Mouse (Mus musculus) fat pad, adult 2 months (tissue): Measurements from ENCODE around the gene Tubgcp4.
"Not testable (repeated sequence)": the region's sequence is repeated elsewhere in the genome, so short reads cannot be mapped to it uniquely, and the experiment has no call there.

Experiments used
- DNase-seq: peaks from one replicate; pipeline ENCODE4 v3.0.0-alpha.2; 2011; ENCODE audit warnings: low read depth, low spot score; ENCODE audit errors: extremely low read depth

Gene Tubgcp4

DNA sequence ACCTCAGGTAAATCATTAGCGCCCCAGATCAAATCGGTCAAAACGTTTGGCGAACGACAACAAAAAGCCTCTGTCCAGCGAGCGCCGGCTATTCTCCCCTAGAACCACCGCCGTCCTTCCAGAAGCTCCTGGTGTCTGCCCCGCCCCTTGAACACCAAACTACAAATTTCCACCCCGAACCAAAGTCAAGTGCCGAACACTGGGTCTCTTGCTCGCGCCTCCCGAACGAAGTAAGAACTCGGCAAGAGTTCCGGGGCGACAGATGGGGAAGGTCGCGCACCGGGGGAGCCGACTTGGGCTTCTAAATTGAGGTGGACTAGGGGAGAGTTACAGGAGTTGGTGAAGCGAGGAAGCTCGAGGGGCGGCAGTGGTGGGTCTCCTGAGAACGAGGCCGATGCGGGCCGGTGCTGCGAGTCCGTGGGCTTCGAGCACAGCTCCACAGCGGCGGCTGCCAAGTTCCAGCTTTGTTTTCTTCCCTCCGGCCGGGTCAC is at the start of gene Tubgcp4:
TSS of gene Tubgcp4 (plus strand) at position 174 of the 491 bp plus-strand sequence.
- no peak for DNase-seq

DNA sequence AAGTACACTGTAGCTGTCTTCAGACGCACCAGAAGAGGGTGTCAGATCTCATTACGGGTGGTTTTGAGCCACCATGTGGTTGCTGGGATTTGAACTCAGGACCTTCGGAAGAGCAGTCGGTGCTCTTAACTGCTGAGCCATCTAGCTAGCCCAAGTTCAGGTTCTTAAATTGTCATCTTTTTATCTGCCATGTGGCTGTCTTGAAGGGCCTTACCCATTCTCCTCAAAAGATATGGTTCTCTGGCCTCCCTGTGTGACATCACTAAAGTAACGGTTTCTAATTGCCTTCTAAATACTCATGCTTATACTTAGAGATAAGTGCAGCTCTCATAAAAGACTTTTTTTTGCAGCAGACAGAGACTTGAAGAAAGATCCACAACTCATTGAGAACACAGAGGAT is 44.2 kb upstream of the Tubgcp4 start:
- DNase-seq = not testable (repeated sequence)

DNA sequence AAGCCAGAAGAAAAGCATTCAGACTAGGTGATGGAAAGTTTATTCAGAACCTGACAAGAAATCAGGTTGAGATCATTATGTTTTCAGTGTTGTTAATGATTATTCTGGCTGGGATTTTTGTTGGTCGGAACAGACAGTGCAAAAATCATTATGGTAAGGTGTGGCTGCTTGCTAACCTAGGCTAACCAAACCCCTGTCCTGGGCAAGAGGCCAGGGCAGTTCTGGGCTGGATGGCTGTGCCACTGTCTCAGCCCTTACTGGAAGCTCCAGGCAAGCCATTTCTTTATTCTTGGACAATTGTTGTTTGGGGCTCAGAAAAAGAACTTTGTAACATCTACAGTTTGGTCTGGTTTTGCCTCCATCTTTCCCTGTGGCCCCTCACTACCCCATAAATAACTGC is 42.9 kb upstream of the Tubgcp4 start:
- no peak for DNase-seq

DNA sequence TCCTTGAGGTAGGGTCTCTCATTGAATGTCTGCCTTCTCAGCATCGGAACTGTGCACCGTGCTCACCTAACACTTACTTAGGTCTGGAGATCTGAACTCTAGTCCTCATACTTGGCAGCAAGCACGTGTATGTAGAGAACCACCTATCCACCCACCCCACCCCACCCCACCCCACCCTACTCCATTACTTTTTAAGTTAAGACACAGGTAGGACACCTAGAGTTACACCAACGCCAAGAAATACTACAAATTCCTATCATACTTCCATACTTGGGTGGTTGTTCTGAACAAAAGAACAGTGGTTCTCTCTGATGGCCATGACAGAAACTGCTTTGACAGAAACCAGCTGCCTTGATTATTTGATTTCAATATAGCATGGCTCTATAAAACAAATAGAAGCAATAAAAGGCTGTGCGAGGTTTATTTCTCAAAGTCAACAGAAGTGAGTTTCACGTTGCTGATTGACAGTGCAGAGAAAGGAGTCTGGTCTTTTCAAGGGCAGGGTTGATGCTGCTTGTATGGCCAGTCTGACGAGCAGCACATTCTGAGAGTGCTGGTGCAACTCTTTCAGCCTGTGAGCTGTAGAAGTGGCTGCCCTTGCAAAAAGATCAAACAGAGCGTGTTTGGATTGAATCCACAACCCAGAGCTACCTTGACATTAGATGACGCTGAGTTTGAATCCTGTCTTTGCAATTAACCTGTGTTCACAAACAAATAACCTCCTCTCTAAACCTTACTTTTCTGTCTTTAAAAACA is 41.4 kb upstream of the Tubgcp4 start:
- no peak for DNase-seq

- DNase-seq = no peak
Observed at GRCm38 (mm10) chr2:121132822-121133221, 37.6 kb upstream of the Tubgcp4 start.

GRCm38 (mm10) chr2:121137371-121137770 is 33.1 kb upstream of the Tubgcp4 start:
- peak; percentile 58 for DNase-seq

DNA sequence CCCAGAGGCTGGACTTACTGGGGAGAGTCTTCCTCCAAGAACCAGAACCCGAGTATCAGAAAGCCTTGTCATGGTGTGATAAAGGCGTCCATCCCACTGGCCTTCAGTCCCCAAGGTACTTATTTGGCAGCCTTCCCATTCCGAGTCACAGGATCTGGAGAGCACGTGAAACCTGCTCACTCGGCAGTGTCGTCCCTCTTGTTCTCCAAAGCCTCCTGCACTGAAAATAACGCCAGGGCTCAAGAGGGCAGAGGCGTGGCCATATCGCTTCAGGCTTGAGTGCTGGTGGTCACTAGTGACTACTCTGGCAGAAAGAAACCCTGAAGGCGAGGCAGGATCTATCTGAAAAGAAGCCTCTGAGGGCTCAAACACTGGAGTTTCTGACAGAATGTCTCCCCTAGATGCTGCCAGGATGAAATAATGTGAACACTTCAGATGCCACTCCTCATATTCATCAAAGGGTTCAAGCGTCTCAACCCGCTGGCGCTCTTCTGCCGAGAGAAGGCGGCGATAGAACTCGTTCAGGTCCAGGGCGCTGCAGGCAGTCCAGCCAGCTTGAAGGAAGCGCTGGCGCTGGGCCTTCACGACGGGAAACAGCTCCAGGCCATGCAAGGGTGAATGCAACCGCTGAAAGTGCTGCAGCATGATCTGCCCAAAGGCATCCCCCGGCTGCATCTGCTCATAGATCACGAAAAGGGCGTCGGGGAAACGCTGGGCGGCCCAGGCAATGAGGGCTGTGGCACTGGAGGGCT is 31.0 kb upstream of the Tubgcp4 start:
- no peak for DNase-seq

DNA sequence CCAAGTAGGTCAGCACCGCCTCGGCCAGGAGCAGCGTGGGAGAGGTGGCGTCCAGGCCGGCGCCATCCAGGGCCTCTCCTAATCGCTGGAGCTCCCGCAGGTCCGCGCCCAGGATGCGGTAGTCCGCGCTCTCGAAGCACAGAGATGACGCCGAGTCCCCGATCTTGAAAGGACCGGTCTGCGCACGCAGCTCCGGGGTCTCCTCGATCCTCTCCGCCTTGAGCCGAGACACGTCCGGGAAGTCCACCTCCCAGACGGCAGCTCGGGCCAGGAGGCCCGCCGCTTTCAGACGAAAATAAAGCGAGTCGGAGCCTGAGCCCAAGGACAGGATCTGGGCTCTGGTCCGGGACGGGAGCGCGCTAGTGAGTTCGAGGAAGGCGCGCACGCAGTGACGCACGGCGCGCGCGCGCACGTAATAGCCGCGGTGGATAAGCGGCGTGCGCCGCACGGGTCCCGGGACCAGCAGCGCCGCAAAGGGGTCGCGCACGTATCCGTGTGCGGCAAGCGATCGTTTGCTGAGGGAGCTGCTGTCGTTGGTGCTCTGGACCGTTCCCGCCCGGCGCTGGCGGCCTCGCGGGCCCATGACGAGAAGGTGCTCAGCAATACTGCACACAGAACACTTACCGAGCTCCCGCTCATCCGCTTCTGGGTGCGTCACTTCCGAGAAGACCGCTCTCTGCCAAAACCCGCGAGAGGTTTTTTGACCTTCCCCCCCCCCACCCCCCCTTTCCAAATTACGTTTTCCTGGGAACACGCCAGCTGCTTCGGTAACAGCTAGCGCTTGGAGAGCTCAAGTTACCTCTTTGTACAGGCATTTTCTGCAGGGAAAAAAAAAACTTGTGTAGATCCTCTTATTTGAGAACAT is 30.2 kb upstream of the Tubgcp4 start, which contains the start of the genes Adal and Lcmt2:
TSS of gene Adal (plus strand) at position 411 of the 865 bp plus-strand sequence.
TSS of gene Lcmt2 (minus strand) at position 636 of the 865 bp plus-strand sequence.
- no peak for DNase-seq

DNA sequence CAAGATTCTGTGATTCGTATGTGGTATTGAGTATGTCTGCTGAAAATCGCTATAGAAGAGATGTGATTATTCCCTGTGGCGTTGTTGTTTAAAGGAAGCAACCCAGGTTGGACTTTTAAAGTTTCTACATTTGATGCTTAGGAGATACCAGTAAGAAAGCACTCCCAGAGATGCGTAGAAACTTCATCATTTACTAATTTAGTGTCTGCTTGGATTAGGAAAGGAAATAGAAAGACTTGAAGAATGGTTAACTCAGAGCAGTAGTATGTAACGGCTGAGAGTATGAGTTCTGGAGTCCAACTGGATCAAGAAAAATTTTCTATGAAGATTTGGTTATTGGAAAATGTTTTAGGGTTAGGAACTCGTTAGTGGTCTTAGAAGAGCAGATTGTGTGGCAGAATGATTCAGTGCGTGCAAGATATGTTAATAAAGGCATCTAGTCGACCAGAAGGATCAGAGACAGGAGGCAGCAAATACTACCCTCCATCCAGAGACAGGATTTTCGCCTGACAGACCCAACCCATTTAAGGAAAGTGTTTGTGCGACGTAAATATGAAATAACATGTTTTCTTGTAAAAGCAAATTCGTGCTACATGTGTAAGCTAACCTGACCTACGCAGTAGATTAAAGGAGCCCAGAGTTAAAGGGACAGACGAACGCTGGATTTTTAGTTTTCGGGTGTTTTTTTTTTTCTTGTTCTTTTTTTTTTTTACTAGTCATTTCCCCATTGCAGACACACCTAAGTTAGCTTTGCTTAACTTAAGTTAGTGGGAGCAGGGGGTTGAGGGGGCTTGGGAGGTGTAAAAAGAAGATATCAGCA is 29.0 kb upstream of the Tubgcp4 start:
- no peak for DNase-seq

- DNase-seq = no peak
Observed at GRCm38 (mm10) chr2:121142415-121142814, 28.0 kb upstream of the Tubgcp4 start.

- DNase-seq = no peak
Observed at GRCm38 (mm10) chr2:121149679-121150078, 20.8 kb upstream of the Tubgcp4 start.

DNA sequence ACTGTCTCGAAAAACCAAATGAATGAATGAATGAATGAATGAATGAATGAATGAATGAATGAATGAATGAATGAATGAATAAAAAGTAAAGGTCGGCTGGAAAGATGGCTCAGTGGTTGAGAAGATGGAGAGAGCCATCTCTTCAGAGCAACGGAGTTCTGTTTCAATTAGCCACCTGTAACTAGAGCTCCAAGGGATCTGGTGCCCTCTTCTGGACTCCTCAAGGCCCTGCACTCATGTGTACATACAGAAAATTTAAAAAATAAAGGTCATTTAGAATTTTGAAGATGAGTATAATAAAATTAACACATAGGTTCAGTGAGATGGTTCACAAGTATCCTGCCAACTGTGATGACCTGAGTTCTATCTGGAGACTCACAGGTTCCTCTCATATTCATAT is 17.4 kb upstream of the Tubgcp4 start:
- DNase-seq = no peak

- DNase-seq = no peak
Observed at GRCm38 (mm10) chr2:121169173-121169572, 1.3 kb upstream of the Tubgcp4 start.

DNA sequence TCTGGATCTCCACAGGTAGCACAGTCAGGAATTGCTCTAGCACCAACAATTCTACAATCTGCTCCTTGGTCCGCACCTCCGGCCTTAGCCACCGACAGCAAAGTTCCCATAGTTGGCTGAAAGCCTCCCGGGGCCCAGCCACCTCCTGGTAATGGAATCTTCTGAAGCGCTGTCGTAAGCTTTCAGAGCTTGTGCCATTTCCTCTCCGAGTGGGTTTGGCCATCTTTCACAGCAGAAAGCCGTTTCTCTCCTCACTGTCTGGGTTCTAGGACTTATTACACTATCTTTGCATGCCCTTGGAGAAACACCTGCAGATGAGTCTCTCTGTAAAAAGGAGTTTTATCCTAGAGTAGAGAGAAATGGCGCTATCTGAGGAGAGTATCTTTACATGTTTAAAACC is 552 bp upstream of the Tubgcp4 start:
- no peak for DNase-seq

DNA sequence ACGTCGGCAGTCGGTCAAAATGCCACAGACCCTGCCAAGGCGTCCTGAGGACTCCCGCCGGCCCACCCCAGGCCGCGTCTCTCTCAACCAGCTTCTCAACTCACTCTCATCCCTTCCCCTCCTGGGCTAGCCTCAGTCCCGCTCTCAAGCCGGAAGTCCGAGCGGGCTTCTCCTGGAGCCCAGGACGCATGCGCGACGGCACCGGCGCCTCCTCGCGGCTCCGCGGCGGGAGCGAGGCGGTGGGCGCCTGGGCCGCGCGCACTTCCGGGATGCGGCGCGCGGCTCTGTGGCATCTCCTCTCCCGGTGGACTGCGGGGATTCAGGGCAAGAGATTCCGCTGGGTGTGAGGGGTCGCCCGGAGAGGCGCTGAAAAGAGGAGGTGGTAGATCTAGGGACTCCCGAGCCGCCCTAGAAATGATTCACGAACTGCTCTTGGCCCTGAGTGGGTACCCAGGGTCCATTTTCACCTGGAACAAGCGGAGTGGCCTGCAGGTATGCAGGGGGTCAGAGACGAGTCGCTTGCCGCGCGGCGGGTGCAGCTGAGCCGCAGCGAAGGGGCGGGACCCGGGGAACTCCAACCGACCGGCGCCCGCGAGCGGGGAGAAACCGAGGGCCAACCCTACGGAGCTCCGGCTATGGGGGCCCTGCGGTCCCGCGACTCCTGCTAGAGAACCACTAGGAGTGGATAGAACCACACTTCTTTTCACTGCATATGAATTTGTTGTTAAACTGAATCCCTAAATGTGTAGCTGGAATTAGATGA is 707 bp downstream of the Tubgcp4 start, which contains the start of gene Zscan29:
TSS of gene Zscan29 (minus strand) at position 146 of the 763 bp plus-strand sequence.
- DNase-seq = no peak

- DNase-seq = no peak
Observed at GRCm38 (mm10) chr2:121178828-121179479, 8.5 kb downstream of the Tubgcp4 start.

GRCm38 (mm10) chr2:121183431-121183830 is 13.0 kb downstream of the Tubgcp4 start:
- DNase-seq = no peak

DNA sequence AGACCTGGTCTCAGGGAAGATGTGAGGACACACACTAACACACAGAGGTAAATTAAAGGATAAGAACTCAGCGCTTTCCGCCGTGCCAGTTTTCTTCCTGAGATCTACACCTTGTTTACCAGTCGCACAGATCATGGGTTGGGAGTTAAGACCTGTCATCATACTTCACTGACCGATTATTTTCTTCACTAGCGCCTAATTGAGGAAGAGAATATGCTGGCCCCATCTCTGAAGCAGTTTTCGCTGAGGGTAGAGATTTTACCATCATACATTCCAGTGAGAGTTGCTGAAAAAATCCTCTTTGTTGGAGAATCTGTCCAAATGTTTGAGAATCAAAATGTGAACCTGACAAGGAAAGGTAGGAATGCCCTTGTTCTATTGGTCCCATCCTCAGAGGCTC is 13.7 kb downstream of the Tubgcp4 start:
- DNase-seq = no peak

DNA sequence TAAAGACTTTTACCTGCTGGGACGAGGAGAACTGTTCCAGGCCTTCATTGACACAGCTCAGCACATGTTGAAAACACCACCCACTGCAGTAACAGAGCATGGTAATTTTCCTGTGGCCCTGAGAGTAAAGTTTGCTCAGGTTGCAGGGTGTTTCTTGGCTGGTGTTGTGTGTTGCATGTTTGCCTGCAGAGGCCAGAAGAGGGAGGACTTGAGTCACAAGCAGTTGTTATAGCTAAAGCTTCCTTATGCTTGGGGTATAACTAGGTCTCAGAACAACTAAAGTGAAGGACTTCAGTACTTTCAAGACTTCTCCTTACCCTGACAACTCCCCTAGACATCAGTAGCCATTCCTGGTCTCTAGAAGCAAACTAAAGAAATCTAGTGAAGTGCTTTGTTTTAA is 18.1 kb downstream of the Tubgcp4 start:
- DNase-seq = no peak
